Mouse (Mus musculus) adrenal gland, postnatal 25 days (tissue): ENCODE results near the gene Tas2r107. TPM values are rescaled to one million over a fixed set of nuclear protein-coding genes. Genes with fewer than 3 reads are reported as not detected.
"Not testable (repeated sequence)": the region's sequence is repeated elsewhere in the genome, so short reads cannot be mapped to it uniquely, and the experiment has no call there.

ENCODE experiments used
- DNase-seq: peaks from one replicate; pipeline ENCODE4 v3.0.0; 2021; ENCODE audit warnings: mixed read lengths
- long read RNA-seq: library from polyadenylated mRNA; stranded (forward); transcript quantifications from one replicate; pipeline ENCODE4 v2.0.0, GENCODE M21; 2021
- total RNA-seq: library from RNA; stranded (reverse); gene quantifications from 2 replicates; pipeline ENCODE4 v1.2.3, GENCODE M21; 2021

Gene Tas2r107
- not detected in 2 replicates for total RNA-seq
- long read RNA-seq = 0 reads

DNA sequence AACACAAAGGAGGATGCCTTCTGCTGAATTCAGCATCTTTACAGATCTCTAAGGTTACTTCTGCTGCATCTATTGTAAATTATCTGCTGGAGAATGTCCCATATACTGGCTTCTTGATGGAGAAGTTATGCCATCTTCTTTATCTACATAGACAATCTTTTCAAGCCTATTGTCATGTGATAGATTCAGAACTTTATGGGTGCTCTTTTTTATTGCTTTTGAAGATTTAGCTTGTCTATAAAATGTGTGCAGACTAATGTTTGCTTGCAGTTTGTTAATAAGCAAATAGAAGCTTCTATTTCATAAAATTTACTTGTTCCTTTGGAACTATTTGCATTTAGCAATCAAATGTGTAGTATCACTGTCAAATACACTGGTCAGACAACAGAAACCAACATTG lies at the start of gene Tas2r107:
TSS of gene Tas2r107 (minus strand) at position 101 of the 400 bp plus-strand sequence.
- no peak for DNase-seq

DNA sequence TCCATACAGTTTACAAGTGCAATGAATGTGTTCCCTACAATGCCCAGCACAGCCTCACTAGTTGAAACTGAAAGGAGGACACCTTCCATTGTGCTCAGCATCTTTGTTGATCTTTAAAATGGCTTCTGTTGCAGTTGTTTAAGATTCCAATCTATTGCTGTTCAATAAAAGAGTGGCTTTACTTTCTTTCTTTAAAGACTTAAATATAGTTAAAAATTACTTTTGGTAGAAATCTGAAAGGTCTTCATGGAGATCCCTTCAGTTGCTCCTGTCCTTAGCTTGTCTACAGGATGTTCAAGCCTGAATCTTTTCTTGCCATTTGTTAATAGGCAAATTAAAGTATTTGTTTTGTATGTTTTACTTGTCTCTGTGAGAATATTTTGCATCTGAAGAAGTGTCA lies 30.0 kb upstream of the Tas2r107 start, which contains the start of gene Tas2r114:
TSS of gene Tas2r114 (minus strand) at position 101 of the 400 bp plus-strand sequence.
- no peak for DNase-seq

- no peak for DNase-seq
These were observed 27.4 kb upstream of the Tas2r107 start, which contains the start of gene Tas2r105 for GRCm38 (mm10) chr6:131687395-131687794. Tas2r105 (minus strand) TSS chr6:131687495.

- no peak for DNase-seq
These were observed 25.7 kb upstream of the Tas2r107 start, which contains the start of gene Tas2r104 for GRCm38 (mm10) chr6:131685644-131686043. Tas2r104 (minus strand) TSS chr6:131685744.

- DNase-seq = no peak
These were observed 18.8 kb upstream of the Tas2r107 start, which contains the start of gene Tas2r106 for GRCm38 (mm10) chr6:131678786-131679185. Tas2r106 (minus strand) TSS chr6:131678886.

DNA sequence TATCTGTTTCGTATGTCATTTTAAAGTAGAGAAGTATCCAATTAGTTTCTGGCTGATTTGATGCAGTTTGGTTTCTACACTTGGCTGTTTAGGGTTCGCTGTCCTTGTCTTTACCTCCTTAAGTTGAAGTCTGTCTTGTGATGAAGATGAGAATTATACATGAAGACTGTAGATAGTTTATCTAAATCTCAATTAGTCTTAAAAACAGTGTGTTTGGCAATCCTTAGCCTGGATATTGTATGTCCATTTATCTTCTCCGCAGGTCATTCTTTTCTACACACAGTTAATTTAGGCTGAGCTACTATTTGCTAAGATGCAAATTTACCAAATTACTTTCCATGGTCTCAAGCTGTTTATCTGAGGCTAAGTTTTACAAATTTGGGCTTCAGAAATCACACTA lies 29.1 kb downstream of the Tas2r107 start, which contains the start of gene Tas2r130:
TSS of gene Tas2r130 (minus strand) at position 101 of the 400 bp plus-strand sequence.
- no peak for DNase-seq

DNA sequence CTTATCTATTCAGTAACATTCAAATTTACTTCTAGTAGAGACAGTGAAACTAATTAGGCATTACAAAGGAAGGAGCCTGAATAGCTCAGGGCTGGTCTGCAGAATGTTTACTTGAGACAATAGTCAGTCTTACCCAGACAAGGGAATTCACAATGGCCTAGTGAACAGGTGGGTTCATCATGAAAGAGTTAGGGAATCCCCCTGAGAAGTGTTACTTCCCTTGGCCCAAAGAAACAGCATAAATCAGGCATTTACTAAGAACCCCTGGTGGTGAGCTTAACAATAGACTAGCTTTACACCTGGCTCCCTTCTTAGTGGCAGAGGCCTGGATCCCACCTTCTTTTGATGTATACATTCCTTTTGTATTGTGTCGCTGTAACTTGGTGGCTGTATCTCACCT lies 50.0 kb downstream of the Tas2r107 start:
- DNase-seq = not testable (repeated sequence)

Other genes starting within 250 kb of the Tas2r107 start
- not detected in 2 replicates for gene 5430401F13Rik, start 173.7 kb downstream of the Tas2r107 start, total RNA-seq
- not detected in 2 replicates for gene Gm6619, start 173.7 kb downstream of the Tas2r107 start, total RNA-seq
- gene Tas2r130, start 29.2 kb downstream of the Tas2r107 start, total RNA-seq = not detected in 2 replicates
- gene Tas2r106, start 18.7 kb upstream of the Tas2r107 start, total RNA-seq = not detected in 2 replicates
- not detected in 2 replicates for gene Tas2r104, start 25.6 kb upstream of the Tas2r107 start, total RNA-seq
- gene Tas2r105, start 27.3 kb upstream of the Tas2r107 start, total RNA-seq = not detected in 2 replicates
- gene Tas2r114, start 29.9 kb upstream of the Tas2r107 start, total RNA-seq = not detected in 2 replicates